Mouse (Mus musculus) kidney, adult 8-10 months (tissue): Measurements from ENCODE around the gene Hcar2.

ENCODE experiments used
- DNase-seq, 2 experiments: peaks; one replicate each; pipeline ENCODE4 v3.0.0; 2022

Hcar2 gene

GRCm38 (mm10) chr5:123858798-123859197 is 6.5 kb downstream of the Hcar2 start:
- DNase-seq: no peak

- no peak for DNase-seq
These were observed 10.8 kb downstream of the Hcar2 start for GRCm38 (mm10) chr5:123854511-123854910.

- peak in 1 of 2 experiments; percentile 30 for DNase-seq
These were observed 11.3 kb downstream of the Hcar2 start for GRCm38 (mm10) chr5:123853877-123854504.

GRCm38 (mm10) chr5:123851398-123851797 is 13.9 kb downstream of the Hcar2 start:
- peak; percentile 21 to 26 for DNase-seq

GRCm38 (mm10) chr5:123844316-123844715 is 21.0 kb downstream of the Hcar2 start:
- DNase-seq: no peak

GRCm38 (mm10) chr5:123843816-123844215 is 21.5 kb downstream of the Hcar2 start:
- no peak for DNase-seq

GRCm38 (mm10) chr5:123842935-123843282 is 22.4 kb downstream of the Hcar2 start:
- no peak for DNase-seq

- no peak for DNase-seq
These were observed 22.9 kb downstream of the Hcar2 start for GRCm38 (mm10) chr5:123842221-123842934.

GRCm38 (mm10) chr5:123837371-123837770 is 27.9 kb downstream of the Hcar2 start:
- no peak for DNase-seq

- DNase-seq: peak; percentile 21 to 30
These were observed 30.5 kb downstream of the Hcar2 start for GRCm38 (mm10) chr5:123834836-123835235.

- no peak for DNase-seq
These were observed 33.0 kb downstream of the Hcar2 start for GRCm38 (mm10) chr5:123832309-123832708.

- DNase-seq: peak; percentile 57 to 58
These were observed 37.6 kb downstream of the Hcar2 start for GRCm38 (mm10) chr5:123827659-123828091.

- DNase-seq: no peak
These were observed 42.6 kb downstream of the Hcar2 start for GRCm38 (mm10) chr5:123822706-123823105.

- peak in 1 of 2 experiments; percentile 22 for DNase-seq
These were observed 44.1 kb downstream of the Hcar2 start for GRCm38 (mm10) chr5:123821264-123821571.

- peak; percentile 35 to 41 for DNase-seq
These were observed 44.6 kb downstream of the Hcar2 start for GRCm38 (mm10) chr5:123820501-123821263.

GRCm38 (mm10) chr5:123818941-123819577 is 46.2 kb downstream of the Hcar2 start:
- peak; percentile 78 to 81 for DNase-seq

- DNase-seq: no peak
These were observed 48.4 kb downstream of the Hcar2 start for GRCm38 (mm10) chr5:123816891-123817290.
